9 mouse cellular contexts compared by ENCODE assay signal in genomic region chr3:29757821-29758494, GRCm38 (mm10).
A peak's percentile ranks its signal among the peaks of the same experiment; 100 is the strongest.
DNase-seq lines count a peak whose midpoint lies in the region; ATAC-seq and TF ChIP-seq lines count a peak whose summit lies in the region.
"Had no signal": no experiment of that assay in that cellular context is flagged by ENCODE, and none has a peak within 500 bp of the region (broad histone marks: within the 10 kb centered on the region; RNA-seq: fewer than 3 reads in every experiment).

No protein-coding gene starts in this region.

- TF ChIP-seq CTCF in kidney, adult 2 months (conservative IDR thresholded peaks at IDR 0.05; ENCODE audit: insufficient read depth, insufficient read length, low read depth, low read length) = no peak

- H3K9ac ChIP-seq in kidney, embryonic 14.5 days (ENCODE audit: low read depth, low read length) = no peak overlapping the region

- no peak for ATAC-seq in kidney, embryonic 14.5 days (ENCODE audit: low FRiP score, low TSS enrichment)
- no peak for ATAC-seq in megakaryocyte progenitor cell, adult 5-6 weeks (replicated peaks; ENCODE audit: poor library complexity)
- ATAC-seq in activated CD4-positive, CD25-positive, alpha-beta regulatory T cell, adult 4 months = no peak

- no peaks in the 10 kb centered on the region for H3K27me3 ChIP-seq in kidney, adult 2 months (replicated peaks; ENCODE audit: control insufficient read depth, insufficient read depth, low read length)
- no peaks in the 10 kb centered on the region for H3K27me3 ChIP-seq in kidney, embryonic 14.5 days (ENCODE audit: control insufficient read depth, insufficient read depth, low read length)

- H3K36me3 ChIP-seq in kidney, adult 2 months (ENCODE audit: control insufficient read depth, insufficient read depth, low read length) = no peaks in the 10 kb centered on the region
- no peaks in the 10 kb centered on the region for H3K36me3 ChIP-seq in kidney, embryonic 14.5 days (ENCODE audit: control insufficient read depth, insufficient read depth, low read length)
- H3K36me3 ChIP-seq: midbrain, embryonic 10.5 days had no signal

- H3K27ac ChIP-seq in kidney, adult 2 months (ENCODE audit: insufficient read depth, low read depth, low read length) = no peak overlapping the region
- no peak overlapping the region for H3K27ac ChIP-seq in kidney, embryonic 14.5 days (ENCODE audit: low read depth, low read length)
- peak overlapping the region; percentile 57 for H3K27ac ChIP-seq in brown adipose tissue, adult 24 weeks (replicated peaks; ENCODE audit: low read depth, low read length)
- H3K27ac ChIP-seq: midbrain, embryonic 10.5 days had no signal

- no peak overlapping the region for H3K4me2 ChIP-seq in kidney, embryonic 14.5 days (replicated peaks; ENCODE audit: low read depth, low read length)

- H3K4me3 ChIP-seq in kidney, adult 2 months (ENCODE audit: insufficient read depth, low read depth, low read length) = no peak overlapping the region
- no peak overlapping the region for H3K4me3 ChIP-seq in kidney, embryonic 14.5 days (ENCODE audit: low read length)
- H3K4me3 ChIP-seq in brown adipose tissue, adult 24 weeks (ENCODE audit: insufficient read depth, low read depth, low read length) = no peak overlapping the region
- H3K4me3 ChIP-seq: midbrain, embryonic 10.5 days had no signal

- peak; percentile 59 for DNase-seq in kidney, adult 2 months
- peak; percentile 5 to 50 for DNase-seq in heart, postnatal 36 days
- peak; percentile 46 for DNase-seq in lung, postnatal 36 days
- no peak for DNase-seq in retina, embryonic 14.5 days (ENCODE audit: low spot score)

- 29% methylated on average over 8 of the region's 8 CpGs for WGBS in kidney, adult 2 months
- WGBS in kidney, embryonic 14.5 days = 55% methylated on average over 8 of the region's 8 CpGs

- no peaks in the 10 kb centered on the region for H3K9me3 ChIP-seq in kidney, embryonic 14.5 days (ENCODE audit: control insufficient read depth, low read length)
- H3K9me3 ChIP-seq: midbrain, embryonic 10.5 days had no signal

- no peaks in the 10 kb centered on the region for H3K4me1 ChIP-seq in kidney, adult 2 months (ENCODE audit: control insufficient read depth, insufficient read depth, low read length)
- no peaks in the 10 kb centered on the region for H3K4me1 ChIP-seq in kidney, embryonic 14.5 days (ENCODE audit: control insufficient read depth, insufficient read depth, low read length)
- H3K4me1 ChIP-seq in brown adipose tissue, adult 24 weeks (ENCODE audit: control insufficient read depth, insufficient read depth, insufficient read length, low read length) = no peaks in the 10 kb centered on the region
- H3K4me1 ChIP-seq: midbrain, embryonic 10.5 days had no signal

- TF ChIP-seq POLR2A in kidney, adult 2 months (IDR thresholded peaks at IDR 0.05; ENCODE audit: low read depth, low read length) = no peak

- intact Hi-C loops in heart, postnatal 36 days (cut with DNase I) = no loop called here
